Mouse (Mus musculus) adrenal gland, adult 8-10 months (tissue): ENCODE results near the gene Igfbp3. TPM values are rescaled to one million over a fixed set of nuclear protein-coding genes. Genes with fewer than 3 reads are reported as not detected.
"Not testable (repeated sequence)": the region's sequence is repeated elsewhere in the genome, so short reads cannot be mapped to it uniquely, and the experiment has no call there.

ENCODE experiments used
- DNase-seq: peaks from one replicate; pipeline ENCODE4 v3.0.0; 2022
- total RNA-seq, 4 experiments: library from RNA; stranded (reverse); gene quantifications; 2 replicates each; pipeline ENCODE4 v1.2.4; 2022

Gene Igfbp3
- 10 to 100 TPM; 46.2 to 81.3 (median 69.4) TPM for total RNA-seq

DNA sequence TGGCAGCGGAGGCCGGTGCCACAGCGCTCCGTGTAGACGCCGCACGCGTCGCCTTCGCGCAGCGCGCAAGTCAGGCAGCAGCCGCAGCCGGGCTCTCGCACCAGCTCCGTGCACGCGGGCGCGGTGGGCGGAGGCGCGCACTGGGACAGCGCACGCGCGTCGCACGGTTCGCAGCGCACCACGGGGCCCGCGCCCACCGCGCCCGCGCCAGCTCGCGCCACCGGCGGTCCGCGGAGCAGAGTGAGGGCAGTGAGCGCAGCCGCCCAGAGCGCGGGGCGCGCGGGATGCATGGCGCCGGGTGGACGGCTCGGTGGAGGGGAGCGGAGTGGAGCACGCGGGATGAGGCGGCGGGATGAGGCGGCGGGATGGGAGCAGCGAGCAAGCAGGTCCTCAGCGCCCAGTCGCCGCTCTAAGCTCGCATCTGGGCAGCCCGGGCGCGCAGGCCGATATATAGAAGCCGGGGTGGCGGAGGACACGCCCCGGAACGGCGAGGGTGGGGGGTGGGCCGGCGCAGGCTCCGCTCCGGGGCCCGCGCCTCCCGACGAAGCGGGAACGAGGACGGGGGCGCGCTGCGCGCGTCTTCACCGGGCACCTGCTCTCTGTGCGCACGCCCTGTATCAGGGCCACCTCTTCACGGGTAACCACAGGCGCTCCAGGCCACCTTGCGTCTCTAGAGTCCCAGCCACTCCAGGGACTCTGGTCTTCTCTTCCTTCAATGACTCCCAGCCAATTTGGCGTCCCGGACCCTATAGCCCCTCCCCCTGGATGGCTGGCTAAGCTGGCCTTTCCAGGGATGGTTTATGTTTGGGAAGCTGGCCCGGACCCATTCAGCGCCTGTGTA is at the start of gene Igfbp3:
Gene Igfbp3 (minus strand): TSS at position 423 of the 841 bp plus-strand sequence.
- DNase-seq = no peak

DNA sequence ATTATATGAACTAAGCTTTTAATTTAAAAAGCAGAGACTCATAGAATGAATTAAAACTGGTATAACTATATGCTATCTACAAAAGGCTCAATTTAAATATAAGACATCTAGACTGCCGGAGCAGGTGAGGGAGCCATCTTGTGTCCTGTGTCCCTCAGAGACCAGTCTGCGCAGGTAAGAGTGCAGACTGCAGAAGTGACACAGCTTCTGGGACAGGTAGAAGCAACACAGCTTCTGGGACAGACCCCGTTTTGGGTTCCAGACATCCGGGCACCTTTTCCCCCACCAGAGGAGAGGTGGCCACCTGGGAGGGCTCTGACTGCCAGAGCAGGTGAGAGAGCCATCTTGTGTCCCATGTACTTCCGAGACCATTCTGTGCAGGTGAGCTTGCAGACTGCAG is 37.1 kb upstream of the Igfbp3 start:
- no peak for DNase-seq

DNA sequence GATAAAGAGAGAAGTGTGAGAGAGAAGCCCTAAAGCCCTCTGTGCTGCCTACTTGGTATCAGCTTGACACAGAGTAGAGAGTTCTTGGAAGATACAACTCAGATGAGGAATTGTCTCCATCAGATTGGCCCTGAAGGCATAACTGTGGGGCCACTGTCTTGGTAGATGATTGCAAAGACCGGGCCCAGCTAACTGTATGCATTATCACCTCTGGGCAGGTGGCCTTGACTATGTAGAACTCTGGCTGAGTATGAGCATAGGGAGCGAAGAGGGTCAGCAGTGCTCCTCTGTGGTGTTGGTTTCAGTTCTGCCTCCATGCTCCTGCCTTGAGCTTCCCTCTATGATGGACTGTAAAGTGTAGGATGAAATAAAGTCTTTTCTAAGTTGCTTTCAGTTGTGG is 36.7 kb upstream of the Igfbp3 start:
- no peak for DNase-seq

DNA sequence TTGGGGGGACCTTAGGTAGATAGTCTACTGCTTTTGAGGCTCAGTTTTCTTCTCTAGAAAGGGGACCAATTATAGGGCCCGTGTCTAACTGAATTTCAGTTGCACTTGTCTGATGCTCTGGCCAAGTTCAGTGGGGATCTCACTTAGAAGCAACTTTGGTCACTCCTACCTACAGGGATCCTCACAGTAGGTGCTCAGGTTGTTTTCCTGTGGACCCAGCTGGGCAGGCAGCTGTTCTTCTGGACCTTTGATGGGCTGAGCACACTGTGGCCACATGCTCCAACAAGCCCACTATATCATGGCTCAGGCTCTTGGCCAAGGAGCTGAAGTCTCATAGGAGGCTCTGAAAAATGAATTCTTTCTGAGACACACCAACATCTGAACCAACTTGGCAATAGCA is 31.1 kb upstream of the Igfbp3 start:
- DNase-seq = no peak

DNA sequence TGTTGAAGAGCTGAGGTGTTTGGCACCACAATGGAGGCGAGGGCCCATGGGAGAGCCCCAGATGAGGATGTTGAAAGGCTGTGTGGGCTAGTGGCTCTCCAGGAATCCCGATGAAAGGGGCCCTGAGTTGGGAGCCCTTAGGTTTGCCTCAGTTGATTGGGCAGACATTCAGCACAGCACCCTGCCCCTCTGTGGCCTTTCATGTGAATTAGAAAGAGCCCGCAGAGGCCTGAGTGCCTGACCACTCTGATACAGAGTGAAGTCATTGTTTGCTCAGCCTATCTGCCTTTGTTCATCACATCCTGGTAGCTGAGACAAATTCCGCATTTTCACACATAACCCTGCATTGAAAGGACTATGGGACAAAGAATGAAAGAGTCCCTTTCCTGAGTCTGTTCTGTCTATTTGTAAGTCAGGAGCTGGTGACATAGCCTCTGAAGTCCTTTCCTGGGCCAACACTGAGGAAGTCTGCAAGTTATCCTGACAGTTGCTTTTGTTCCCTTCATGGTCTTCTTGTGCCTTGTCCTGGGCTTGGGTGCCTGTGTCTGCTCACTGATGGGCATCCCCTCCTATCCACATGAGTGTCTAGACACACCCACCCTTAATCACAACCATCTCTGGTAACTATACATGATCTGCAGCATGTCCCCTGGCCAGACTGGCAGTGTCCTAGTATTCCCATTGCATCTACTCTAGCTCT is 25.5 kb upstream of the Igfbp3 start:
- no peak for DNase-seq

DNA sequence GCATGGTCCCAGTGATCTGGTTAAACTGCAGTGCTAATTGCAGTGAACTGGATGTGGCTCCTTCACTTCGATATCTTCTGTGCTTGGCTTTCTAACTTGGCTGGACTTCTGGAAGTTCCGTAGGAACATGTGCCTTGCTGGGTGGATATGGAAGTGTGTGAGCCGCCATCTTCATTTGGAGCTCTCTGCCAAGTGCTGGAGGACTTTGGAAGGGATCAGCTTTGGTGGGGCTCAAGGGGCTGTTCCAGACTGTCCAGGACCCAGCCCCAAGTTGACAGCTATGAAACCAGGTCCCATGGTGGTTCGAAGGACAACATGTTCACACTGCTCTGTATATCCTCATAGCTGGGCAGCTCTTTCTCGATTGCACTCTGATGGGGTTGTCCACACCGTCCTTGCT is 24.8 kb upstream of the Igfbp3 start:
- no peak for DNase-seq

DNA sequence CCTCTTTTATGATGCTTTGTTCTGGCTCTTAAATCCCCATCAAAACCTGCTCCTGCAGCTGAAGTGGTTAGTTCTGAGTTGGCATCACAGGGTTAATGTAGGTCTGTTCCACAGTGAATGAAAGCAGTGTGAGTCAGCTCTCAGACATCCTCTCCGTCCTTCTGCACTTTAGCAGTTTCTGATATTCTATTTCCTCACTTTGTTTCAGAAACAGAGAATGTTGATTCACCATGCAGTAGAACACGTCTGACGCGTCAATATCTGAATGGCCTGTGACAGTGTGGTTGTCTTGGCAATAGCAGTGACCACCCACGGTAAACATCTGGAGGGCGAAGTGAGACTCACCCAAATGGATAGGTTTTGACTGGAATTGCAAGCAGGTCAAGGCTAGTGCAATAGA is 24.0 kb upstream of the Igfbp3 start:
- no peak for DNase-seq

DNA sequence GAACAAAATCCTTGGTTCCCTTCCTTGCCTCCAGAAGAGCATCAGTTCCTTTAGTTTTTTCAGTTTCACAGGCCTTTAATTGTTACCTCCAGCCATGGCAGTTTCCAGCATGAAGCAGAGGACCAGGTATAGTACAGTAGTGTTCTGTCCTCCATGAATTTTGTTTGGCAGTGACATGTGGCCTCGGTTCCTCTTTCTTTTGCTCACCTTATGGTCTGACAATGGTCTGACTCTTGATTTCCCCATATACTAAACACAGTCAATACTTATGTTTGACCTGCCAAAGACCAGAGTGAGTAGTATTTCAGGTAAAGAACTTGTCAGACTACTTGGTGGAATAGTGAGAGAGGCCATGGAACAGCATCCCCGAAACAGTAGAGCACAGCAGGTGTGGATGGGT is 23.0 kb upstream of the Igfbp3 start:
- DNase-seq = no peak

DNA sequence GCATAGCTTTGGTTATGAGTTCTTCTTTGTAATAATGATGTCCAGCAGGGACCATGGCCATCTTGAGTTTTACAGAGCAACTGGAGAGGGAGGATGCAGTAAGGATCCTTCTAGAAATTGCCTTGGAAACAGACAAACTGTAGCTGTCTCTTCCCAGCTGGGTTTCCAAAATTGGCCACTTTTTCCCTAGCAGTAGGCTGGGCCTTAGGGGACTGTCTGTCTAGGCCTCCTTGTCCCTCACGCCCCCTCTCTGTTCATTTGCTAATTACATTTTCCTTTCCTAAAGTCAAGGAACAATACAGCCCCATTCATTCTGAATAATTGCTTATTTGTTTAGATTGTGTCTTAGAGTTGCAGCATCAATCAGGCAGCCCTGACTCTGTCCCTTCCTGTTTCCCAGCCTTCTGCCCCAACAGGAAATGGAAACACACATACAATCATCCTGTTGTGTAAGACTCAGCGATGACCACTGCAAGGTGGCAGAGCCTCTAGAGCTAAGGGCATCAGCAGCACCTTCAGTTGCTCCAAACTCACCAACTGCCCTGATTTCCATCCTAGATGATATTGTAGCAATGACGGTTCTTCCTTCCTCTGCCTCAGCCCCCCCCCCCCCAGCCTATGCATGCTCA is 21.4 kb upstream of the Igfbp3 start:
- no peak for DNase-seq

DNA sequence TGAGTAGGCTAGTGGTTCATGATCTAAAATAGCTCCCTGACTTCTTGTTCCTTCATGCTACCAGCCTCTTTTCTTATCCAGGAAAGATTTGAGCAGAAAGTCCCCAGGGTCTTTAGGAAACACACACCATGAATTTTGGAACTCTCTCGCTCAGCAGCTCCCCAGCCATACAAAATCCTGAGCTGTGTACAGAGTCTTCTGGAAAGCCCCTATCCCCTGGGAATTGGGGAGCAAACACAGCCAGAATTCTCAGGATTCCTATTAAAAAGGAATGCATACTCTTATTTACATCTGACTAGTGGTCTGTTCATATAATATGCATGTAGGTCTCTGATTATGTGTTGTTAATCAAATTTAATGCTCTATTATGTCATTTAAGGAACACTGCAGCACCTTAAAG is 20.7 kb upstream of the Igfbp3 start:
- no peak for DNase-seq

DNA sequence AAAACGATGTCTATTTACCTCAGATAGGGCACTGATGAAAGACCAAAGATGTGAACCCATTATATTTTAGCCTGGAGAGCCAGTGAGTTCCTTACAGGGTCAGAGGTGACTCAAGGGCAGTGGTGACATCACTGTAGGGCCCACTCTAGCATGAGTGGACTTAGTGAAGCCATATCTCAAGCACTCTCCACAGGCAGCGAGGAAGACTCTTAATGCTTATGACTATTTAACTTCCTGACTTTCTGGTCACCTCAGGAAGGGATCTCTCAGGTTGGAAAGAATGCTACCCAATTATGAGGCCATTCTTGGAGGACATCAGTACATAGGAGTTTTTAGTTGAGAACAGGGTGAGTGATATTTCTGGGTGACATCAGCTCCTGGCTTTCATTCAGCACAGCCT is 19.6 kb upstream of the Igfbp3 start:
- no peak for DNase-seq

DNA sequence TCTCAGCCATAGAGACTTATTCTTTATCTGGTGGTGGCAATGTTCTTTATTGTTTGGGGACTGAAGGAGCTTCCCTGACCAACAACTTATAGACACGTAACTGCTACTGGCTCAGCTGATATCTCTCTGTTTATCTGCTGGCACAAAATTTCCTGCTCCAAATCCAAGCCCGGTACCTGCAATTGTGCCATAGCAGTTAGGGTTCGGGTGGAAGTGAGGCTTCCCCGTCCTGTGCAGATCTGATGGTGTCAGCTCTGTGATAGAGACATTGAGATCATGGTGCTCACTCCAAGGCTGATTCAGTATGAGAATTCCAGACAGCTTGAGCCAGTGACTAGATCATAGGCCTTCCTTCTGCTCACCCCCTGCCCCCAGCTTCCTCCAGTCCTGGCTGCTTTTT is 18.2 kb upstream of the Igfbp3 start:
- DNase-seq = no peak

DNA sequence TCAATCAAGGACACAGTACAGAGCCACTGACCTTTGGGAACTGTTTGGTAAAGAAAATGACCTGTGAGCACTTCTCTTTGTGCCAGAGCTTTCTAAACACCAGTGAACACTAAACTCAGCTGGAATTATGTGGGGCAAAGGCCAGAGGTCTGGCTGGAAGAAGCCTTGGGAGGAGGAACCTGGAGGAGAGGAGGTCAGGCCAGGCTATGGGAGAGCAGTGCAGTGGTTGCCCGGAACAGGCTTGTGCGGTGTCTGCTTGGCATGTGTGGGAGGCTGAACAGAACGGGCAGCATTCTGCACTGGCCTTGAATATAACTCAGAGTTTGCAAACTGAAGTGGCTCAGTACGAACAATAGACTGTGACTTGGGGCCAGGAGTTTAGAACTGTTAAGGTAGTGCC is 16.3 kb upstream of the Igfbp3 start:
- DNase-seq = no peak

DNA sequence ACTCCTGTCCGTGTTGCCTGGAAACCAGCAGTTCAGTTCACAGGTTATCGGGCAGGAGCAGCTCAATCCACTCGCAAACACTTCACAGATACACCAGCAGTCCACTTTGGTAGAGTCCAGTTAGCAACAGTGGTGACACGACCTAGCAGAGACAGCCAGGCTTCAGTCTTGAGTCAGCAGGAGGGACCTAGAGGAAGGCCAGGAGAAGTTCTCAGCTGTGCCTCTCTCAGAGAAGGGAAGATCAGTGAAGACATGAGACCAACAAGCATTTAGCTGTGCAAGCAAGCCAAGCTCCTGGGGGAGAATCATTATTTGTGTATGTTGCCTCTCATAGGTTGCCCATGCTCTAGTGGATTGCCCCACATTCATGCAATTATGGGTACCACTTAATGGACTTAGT is 14.4 kb upstream of the Igfbp3 start:
- DNase-seq = no peak

DNA sequence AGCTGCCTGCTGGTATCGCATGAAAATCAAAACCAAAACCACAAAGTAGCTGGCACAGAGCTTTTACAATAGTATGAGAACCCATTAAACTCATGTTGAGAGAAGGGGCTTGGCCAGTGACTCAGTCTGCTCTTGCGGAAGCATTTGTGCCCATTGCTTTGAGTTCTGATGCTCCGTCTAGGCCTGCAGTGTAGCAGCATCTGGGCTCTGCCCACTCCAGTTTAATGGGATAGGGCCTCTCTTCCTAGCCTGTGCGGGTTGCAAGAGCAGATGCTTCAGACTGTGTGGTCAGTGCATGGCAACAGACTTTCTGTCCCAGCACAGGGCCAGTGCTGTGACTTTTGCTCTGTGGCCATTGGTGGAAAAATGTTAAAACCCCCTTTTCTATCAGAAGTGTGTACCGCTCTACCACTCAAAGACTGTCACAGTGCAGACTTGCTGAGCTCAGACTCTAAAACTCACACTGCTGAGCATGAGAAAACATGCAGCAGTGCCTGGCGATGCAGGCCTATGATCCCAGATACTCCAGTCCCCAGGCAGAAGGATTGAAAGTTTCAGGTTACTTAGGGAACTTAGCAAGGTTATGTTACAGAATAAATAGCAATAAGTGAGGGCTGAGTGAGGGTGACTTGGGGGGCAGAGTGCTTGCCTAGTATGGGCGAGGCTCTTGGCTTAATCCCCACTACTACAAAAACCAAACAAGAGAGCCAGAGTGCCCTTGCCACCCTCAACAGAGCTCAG is 13.3 kb upstream of the Igfbp3 start:
- DNase-seq = no peak

DNA sequence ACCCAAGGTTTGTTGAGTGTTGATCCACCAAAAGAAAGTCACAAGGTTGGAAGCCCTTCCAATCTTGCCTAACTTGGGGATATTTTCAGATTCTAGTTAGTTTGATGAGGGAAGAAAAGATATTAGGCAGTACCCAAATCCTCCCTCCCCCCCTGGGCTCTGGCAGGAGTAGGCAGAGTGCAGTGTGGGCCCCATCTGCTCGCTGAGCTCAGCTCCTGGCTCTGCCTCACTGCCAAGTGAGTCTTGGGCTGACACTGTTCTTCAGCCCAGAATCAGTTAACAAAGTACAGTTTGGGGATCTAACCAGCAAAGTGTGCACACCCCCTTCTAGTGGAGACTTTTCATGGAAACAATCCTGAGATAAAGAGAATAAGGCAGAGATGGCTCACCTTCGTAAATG is 12.5 kb upstream of the Igfbp3 start:
- DNase-seq = no peak

DNA sequence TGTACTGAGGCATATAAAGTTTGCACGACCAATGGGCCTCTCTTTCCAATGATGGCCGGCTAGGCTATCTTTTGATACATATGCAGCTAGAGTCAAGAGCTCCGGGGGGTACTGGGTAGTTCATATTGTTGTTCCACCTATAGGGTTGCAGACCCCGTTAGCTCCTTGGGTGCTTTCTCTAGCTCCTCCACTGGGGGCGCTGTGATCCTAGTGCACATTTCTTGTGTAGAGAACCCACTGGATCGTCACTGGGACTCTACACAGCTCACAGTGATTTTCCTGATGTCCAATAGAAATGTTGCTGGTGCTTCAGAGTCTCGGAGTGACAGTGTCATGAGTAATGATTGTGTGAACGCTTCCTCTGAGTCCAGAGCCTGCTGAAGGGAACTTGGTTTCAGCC is 8.1 kb upstream of the Igfbp3 start:
- DNase-seq = not testable (repeated sequence)

DNA sequence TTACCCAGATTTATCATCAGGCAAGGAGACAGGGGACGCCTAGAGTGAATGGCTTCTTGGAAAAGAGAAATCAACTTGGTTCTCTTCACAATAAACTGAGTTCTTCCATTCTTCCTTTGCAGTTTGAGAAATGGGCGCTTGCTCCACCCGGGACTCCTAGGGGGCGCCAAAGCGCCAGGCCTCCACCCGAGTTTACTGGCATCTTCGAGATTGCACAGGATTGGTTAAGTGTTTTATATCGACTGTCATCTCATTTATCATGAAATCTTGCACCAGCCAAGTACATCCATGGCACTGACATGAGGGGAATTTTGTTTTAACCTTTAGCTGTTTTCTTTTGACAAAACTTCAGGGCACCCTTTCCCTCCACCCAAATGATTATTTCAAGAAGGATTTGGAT is 2.0 kb upstream of the Igfbp3 start:
- peak; percentile 28 for DNase-seq

DNA sequence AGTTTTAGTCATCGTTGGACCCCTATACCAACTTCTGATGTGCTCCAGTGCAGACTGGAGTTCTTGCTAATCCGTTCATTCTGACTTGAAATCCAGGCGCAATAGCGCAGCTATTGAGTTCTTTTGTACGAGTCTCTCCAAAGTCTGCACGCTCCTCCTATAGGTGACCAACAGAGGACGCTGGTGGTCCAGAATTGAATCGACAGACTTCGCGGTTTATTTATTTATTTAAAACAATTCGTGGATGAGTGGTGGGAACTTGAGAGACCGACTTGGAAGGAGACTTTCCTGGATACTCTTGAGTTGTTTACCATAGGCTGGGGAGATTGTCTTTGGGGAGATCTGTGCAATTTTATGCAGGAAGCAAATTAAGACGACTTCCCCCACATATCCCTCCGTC is 1.0 kb upstream of the Igfbp3 start:
- DNase-seq = peak; percentile 17

DNA sequence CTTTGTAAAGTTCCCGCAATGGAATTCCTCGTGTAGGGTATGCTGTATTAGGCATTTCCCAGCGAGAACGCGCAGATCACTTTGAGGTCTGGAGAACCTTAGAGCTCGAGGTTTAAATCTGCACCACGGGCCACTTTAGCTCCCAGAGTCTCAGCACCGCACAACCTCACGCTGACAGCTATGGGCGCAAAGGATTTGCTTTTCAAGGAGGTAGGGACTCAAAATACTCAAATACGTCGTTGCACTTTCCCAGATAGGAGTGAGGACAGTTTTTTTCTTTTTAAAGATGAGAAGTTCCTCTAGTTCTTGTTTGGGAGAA is 578 bp upstream of the Igfbp3 start:
- DNase-seq = no peak

DNA sequence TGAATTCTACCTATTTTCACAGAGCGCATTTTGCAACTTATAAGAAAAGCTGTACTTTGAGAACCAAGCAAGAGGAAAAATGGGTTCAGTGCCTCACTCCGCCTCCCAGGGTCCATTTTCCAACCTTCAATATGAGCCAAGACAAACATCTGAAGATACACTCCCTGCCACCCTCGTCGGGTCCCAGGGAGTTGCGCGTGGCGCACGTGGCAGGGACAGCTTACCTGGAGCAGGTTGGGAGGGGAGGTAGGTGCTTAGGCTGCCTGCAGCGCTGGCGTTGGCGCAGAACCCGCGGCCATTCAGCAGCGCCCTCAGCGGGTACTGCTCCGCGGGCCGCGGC is 592 bp downstream of the Igfbp3 start:
- no peak for DNase-seq

DNA sequence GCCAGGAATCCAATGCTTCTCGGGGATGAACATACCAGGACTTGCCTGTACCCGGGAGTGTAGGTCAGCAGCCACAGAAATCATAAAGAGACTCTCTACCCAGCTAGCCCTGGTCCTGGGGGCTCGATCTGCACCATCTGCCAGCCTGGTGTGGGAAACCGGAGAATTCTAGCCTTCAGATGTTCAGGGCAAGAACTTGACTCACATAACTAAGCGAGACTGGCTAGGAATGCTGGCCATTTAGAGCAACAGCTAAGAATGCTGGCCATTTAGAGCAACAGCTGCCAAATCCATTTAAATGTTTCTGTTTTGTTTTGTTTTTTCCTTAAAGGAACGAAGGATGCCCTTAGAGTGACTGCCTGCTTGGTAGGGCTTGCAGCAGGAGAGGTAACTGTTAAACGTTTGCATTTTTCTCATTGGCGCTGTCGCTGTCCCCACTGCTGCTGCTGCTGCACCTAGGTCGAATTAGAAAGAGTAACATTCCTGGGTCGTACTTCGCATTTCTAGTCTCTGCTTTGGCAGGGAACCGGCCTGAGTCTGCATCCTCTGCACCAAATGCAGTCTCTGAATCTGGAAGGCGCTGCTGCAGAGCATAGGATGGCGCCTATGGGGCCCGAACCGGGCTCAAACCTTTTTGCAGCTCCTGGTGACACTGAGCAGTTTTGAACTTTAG is 1.5 kb downstream of the Igfbp3 start:
- no peak for DNase-seq

DNA sequence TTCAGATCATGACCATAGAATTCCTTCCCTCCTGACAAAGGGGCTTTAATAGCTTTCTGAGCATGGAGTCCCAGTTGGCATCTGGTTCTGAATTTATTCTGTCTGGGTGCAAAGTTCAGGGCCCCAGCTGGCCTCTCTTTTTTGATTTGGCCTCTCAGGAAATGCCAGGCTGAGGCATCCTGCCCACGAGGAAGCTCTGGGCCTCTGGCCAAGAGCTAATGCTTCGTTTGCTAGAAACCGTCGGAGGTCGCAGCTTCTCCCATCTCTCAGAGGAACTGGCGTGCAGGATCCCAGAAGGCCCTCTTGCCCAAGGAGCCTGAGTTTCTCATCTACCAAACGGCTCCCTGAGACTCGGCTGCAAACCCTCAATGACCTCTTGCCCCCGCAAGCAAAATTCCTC is 2.5 kb downstream of the Igfbp3 start:
- peak; percentile 9 for DNase-seq
